Mouse (Mus musculus): ENCODE results near the gene Kdm1a. TPM values are rescaled to one million over a fixed set of nuclear protein-coding genes. Genes with fewer than 3 reads are reported as not detected.
A peak's percentile ranks its signal among the peaks of the same experiment; 100 is the strongest.

Kdm1a gene
- total RNA-seq, 2 experiments from 2014 or later = 36.2 to 36.6 TPM

- DNase-seq (ENCODE audit: low spot score in 2 of 2) = no peak
Observed at GRCm38 (mm10) chr4:136605756-136606485, 3.4 kb upstream of the Kdm1a start.

DNA sequence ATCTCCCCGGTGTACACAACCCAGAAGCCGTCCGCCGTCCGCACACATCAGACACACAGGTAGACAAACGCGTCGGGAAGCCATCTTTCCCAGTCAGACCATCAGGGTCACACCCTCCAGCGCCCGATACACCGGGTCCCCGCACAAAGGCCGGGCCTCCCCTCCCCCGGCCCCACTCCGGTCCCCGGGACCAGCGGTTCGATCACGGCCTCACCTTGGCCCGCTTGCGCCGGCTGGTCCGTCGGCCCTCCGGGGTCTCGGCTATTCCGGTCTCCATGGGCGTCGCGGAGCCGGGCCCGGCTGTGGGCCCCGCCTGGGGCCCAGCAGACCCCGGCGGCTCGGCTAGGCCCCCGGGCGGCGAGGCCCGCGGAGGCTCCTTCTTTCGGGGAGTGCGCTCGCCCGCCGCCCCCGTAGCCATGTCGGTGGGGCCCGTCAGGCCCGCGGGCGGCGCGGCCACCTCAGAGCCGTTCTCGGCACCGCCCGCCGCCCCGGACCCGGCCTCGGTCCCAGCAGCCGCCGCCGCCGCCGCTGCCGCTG is 437 bp downstream of the Kdm1a start:
- peak; percentile 47 for DNase-seq (ENCODE audit: low spot score in 2 of 2)

DNA sequence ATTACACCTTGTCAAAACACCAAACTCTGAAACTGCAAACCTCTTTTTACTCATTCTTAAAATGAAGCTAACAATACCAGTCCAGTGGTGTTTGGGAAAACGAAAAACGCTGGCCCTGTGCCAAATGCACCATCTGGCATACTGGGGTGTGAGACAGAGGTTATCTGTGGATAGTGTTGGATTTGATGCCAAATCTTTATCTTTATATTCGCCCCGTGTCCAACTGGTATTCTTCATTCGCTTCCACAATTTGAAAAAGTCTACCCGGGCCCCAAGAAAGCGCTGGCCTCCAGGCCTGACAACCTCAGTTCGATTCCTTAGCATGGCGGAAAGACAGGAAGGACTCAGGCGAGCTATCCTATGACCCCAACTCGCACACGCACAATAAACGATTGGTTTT is 1.0 kb downstream of the Kdm1a start:
- DNase-seq (ENCODE audit: low spot score in 2 of 2) = peak; percentile 41 to 51

- no peak for DNase-seq (ENCODE audit: low spot score in 2 of 2)
Observed at GRCm38 (mm10) chr4:136600536-136600935, 2.0 kb downstream of the Kdm1a start.

GRCm38 (mm10) chr4:136599869-136600268 is 2.7 kb downstream of the Kdm1a start:
- no peak for DNase-seq (ENCODE audit: low spot score in 2 of 2)

DNA sequence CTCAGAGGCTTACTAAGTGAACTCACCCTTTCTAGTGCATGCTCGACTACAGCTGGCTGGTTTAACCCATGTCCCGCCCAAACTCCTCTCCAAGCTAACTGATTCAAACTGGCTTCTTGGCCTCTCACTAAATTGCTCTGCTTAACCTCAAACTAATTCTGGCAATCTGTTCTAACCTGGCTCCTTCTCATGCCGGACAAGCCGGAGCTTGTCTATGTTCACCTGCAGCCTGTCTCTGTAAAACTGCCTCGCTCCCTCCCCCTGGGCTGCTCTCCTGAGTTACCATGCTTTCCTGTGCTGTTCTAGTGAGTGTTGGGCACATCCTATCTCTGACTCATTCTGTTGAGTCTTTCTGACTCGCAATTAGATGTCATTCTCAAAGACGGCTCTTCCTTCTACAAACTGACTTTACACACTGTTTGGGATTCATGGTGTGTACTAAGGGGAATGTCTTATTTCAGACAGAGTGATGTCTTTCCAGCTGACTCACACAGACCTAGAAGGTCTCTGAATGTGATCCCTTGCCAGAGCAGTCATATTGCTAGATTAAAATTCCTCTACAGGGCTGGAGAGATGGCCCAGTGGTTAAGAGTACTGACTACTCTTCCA is 4.2 kb downstream of the Kdm1a start:
- DNase-seq (ENCODE audit: low spot score in 2 of 2) = no peak

GRCm38 (mm10) chr4:136595221-136595620 is 7.3 kb downstream of the Kdm1a start:
- no peak for DNase-seq (ENCODE audit: low spot score in 2 of 2)

GRCm38 (mm10) chr4:136594006-136594405 is 8.5 kb downstream of the Kdm1a start:
- no peak for DNase-seq (ENCODE audit: low spot score in 2 of 2)

- no peak for DNase-seq (ENCODE audit: low spot score in 2 of 2)
Observed at GRCm38 (mm10) chr4:136592111-136592510, 10.4 kb downstream of the Kdm1a start.

- no peak for DNase-seq (ENCODE audit: low spot score in 2 of 2)
Observed at GRCm38 (mm10) chr4:136588003-136588402, 14.5 kb downstream of the Kdm1a start.

DNA sequence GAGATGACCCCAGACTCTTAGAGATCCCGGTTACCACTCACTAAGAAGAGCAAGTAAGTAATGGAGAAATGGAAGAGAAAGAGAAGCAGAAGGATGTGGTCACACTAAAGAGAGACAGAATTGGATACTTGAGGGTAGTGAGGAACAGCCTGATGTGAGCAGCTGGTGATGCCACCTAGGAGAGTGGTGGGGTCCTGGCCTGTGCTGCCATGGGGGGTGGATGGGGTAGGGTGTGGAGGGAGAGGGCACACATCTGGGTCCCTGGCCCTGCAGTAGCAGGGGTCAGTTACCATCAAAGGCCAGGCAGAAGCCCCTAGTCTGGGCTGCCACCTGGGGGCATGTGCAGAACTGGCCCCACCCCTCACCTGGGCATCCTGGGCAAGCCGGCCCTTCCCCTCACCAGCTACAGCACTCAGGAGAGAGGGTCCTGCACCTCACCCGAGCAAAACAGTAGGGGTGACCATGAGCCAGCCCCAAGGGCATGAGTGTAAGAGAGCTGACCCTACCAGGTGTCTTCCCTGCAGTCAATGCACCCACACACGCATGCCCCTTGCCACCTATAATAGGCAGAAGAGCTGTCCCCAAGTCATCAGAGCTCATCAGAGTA is 15.2 kb downstream of the Kdm1a start:
- DNase-seq (ENCODE audit: low spot score in 2 of 2) = no peak

DNA sequence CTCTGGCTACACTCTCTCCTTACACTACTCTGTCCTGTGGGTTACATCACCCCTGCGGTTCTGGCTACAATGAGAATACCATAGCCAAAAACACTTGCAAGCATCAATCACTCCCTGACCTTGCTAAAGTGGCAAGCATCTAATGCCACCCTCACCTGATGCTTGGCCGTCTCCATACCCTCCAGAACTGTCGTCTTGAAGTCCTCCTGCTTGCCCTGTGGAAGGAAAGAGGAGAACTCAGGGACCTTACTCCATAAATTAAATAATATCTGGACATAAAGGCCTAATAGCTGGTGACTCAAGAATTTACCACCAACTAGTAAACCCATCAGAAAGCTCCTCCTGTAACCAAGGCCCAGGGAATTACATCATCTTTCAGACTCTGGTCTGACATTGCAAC is 20.6 kb downstream of the Kdm1a start:
- peak in 1 of 2 experiments; percentile 17 for DNase-seq (ENCODE audit: low spot score in 2 of 2)

DNA sequence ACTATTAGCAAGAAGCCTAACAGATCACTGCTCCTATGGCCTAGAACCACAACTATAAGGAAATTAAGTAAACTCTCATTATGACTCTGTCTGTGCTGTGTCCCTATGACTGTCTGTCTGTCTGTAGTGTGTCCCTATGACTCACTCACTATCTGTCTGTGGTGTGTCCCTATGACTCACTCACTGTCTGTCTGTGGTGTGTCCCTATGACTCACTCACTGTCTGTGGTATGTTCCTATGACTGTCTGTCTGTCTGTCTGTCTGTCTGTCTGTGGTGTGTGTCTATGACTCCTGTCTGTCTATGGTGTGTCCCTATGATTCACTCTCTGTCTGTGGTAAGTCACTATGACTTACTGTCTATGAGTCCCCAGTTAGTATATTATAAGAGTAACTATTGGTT is 32.5 kb downstream of the Kdm1a start:
- DNase-seq (ENCODE audit: low spot score in 2 of 2) = no peak

DNA sequence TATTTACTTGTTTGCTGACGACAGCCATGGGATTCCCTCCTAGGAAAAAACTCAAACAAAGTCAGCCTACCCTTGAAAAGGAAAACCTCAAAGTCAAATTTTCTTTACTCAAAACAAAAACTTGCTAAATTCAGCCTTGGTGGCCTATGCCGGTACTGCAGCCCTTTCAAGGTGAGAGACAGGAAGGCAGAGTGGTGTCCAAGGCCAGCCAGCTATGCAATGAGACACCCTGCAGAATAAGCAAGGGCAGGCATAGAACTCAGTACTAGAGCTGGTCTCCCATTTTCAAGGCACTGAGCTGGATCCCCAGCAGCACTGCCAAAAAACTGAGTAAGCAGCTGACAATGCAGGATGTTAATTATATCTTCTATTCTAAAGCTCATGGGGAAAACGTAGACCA is 33.9 kb downstream of the Kdm1a start:
- DNase-seq (ENCODE audit: low spot score in 2 of 2) = peak in 1 of 2 experiments; percentile 35

DNA sequence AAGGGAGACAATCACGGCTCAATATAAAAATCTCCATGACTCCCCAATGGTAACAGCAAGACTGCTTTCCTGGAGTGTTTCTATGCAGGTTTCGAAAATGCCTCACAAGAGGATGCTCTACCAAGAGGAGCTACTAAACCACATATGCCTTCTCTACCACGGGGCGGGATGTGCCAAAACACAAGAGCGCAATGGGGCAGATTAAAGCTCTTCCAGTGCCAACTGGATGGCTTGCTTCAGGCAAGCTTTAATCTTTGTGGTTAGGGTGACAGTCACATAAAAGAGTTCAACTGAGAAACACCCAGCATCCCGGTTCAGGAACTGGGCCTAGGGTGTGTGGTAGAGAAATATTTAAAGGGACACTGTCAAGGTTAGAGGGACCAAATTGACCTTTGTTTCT is 39.8 kb downstream of the Kdm1a start:
- DNase-seq (ENCODE audit: low spot score in 2 of 2) = no peak

GRCm38 (mm10) chr4:136560270-136560991 is 42.1 kb downstream of the Kdm1a start:
- no peak for DNase-seq (ENCODE audit: low spot score in 2 of 2)

GRCm38 (mm10) chr4:136559690-136560089 is 42.8 kb downstream of the Kdm1a start:
- no peak for DNase-seq (ENCODE audit: low spot score in 2 of 2)

DNA sequence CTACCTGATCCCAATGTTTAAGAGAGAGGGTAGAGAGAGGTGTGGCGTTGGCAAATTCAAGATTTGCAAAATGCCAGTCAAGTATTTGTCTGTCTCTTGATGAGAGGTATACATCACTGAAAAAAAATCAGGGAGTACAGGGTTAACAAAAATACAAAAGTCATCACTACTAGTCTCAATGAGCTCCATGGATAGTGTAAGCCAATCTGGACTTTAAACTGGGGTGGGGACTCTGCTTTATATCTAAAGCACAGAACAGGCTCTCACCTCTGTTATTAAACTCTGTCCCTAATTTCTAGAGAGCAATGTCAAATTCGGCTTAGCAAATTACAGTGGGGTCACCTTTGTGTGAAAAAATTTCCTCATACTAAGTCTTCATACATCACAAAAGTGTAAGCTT is 44.9 kb downstream of the Kdm1a start:
- no peak for DNase-seq (ENCODE audit: low spot score in 2 of 2)

GRCm38 (mm10) chr4:136553108-136553507 is 49.4 kb downstream of the Kdm1a start:
- no peak for DNase-seq (ENCODE audit: low spot score in 2 of 2)

- DNase-seq (ENCODE audit: low spot score in 2 of 2) = no peak
Observed at GRCm38 (mm10) chr4:136548381-136548801, 54.1 kb downstream of the Kdm1a start.

DNA sequence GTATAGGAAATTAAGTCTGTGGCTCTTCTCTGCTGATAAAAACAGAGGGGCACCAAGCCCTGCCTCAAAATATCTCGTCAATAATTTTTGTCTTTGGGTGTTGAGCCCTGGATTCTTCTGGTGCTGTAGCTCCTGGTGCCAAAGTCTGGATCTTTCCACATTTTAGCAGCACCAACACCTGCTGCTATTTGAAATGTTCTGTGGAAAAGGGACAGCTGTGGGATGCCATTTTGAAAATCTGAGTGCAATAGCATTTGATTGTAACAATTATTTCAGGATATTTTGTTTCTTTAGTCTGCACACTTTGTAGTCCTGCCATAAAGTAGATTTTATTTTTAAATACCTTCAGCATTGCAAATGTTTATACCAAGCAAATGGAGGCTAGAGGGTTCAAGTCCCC is 54.8 kb downstream of the Kdm1a start:
- DNase-seq (ENCODE audit: low spot score in 2 of 2) = no peak
